Mouse (Mus musculus) midbrain, postnatal 0 days (tissue): ENCODE measurements around the gene Tbrg4. TPM values are rescaled to one million over a fixed set of nuclear protein-coding genes. Genes with fewer than 3 reads are reported as not detected.

Experiments used
- ATAC-seq: fragments of 200-750 bp; cut with Nextera tagmentation; 2 replicates; pipeline ENCODE4 v1.8.0; 2017; ENCODE audit warnings: moderate number of reproducible peaks, mild to moderate bottlenecking, moderate TSS enrichment, moderate library complexity; ENCODE audit not compliant: low FRiP score
- DNase-seq: peaks from one replicate; pipeline ENCODE4 v3.0.0-alpha.2; 2015; ENCODE audit warnings: low spot score
- H3K27ac ChIP-seq: fragments of 300-500 bp; sonication (generic); 2 replicates; pipeline ENCODE4 v1.5.1; 2014; ENCODE audit warnings: low read depth, mild to moderate bottlenecking, low read length, mixed read lengths
- H3K27me3 ChIP-seq: fragments of 300-500 bp; sonication (generic); 2 replicates; pipeline ENCODE4 v1.6.1; 2014; ENCODE audit warnings: low read length, control low read depth, mixed read lengths; ENCODE audit not compliant: insufficient read depth
- H3K36me3 ChIP-seq: fragments of 300-500 bp; sonication (generic); 2 replicates; pipeline ENCODE4 v1.6.1; 2014; ENCODE audit warnings: low read length, control low read depth, mixed read lengths; ENCODE audit not compliant: insufficient read depth
- H3K4me1 ChIP-seq: fragments of 300-500 bp; sonication (generic); 2 replicates; pipeline ENCODE4 v1.6.1; 2014; ENCODE audit warnings: mild to moderate bottlenecking, control low read depth, antibody characterized with exemption, low read length, mixed read lengths; ENCODE audit not compliant: insufficient read depth
- H3K4me2 ChIP-seq: fragments of 300-500 bp; sonication (generic); 2 replicates; pipeline ENCODE4 v1.6.1; 2014; ENCODE audit warnings: low read depth, mild to moderate bottlenecking, low read length, mixed read lengths; ENCODE audit not compliant: poor library complexity, severe bottlenecking
- H3K4me3 ChIP-seq: fragments of 300-500 bp; sonication (generic); 2 replicates; pipeline ENCODE4 v1.5.1; 2014; ENCODE audit warnings: low read depth, mild to moderate bottlenecking, low read length, moderate library complexity
- H3K9ac ChIP-seq: fragments of 300-500 bp; sonication (generic); replicated peaks from 2 replicates; pipeline ENCODE4 v1.6.1; 2014; ENCODE audit warnings: mild to moderate bottlenecking, low read length, moderate library complexity, mixed read lengths; ENCODE audit not compliant: poor library complexity, severe bottlenecking
- H3K9me3 ChIP-seq: fragments of 300-500 bp; sonication (generic); 2 replicates; pipeline ENCODE4 v1.6.1; 2016; ENCODE audit warnings: low read length, control low read depth
- CTCF ChIP-seq: IDR thresholded peaks from 2 replicates; pipeline ENCODE4 v1.5.1; 2016; ENCODE audit warnings: antibody characterized with exemption, mild to moderate bottlenecking
- WGBS: fragments of 180-500 bp; shearing (Covaris S2); extraction: QIAGEN DNeasy Blood & Tissue Kit; methylation state at CpG from one replicate; pipeline ENCODE4 v1.1.7; 2014; 5-methylcytosine and 5-hydroxymethylcytosine counted together
- polyA plus RNA-seq: library from polyadenylated mRNA; unstranded; fragments of >200 nt; fragmentation: Nextera tagmentation; extraction: Ambion mirVana; gene quantifications from 2 replicates; pipeline ENCODE4 v1.2.1, GENCODE M21; 2015
- total RNA-seq: library from RNA; depleted of rRNA; stranded (reverse); fragments of >200 nt; gene quantifications from 2 replicates; pipeline ENCODE4 v1.2.3, GENCODE M21; 2014

The Tbrg4 gene
- total and polyA plus RNA-seq, 2 experiments from 2014 or later = 31.4 to 46.6 TPM

GRCm38 (mm10) chr11:6647831-6648724 is 22.2 kb upstream of the Tbrg4 start:
- no peak overlapping the region for H3K4me2 ChIP-seq
- no peak overlapping the region for H3K4me3 ChIP-seq
- TF ChIP-seq CTCF = peak; percentile 33; the same call in 1 of the 2 replicates
- H3K36me3 ChIP-seq = no peaks in the 10 kb centered on the region
- H3K9me3 ChIP-seq = no peaks in the 10 kb centered on the region
- no peaks in the 10 kb centered on the region for H3K27me3 ChIP-seq
- DNase-seq = no peak
- H3K9ac ChIP-seq = no peak overlapping the region
- no peak overlapping the region for H3K27ac ChIP-seq
- no peaks in the 10 kb centered on the region for H3K4me1 ChIP-seq
- 64% methylated on average over 9 of the region's 9 CpGs for WGBS
- ATAC-seq = no peak

- no peaks in the 10 kb centered on the region for H3K36me3 ChIP-seq
- whole genome bisulfite sequencing = 73% methylated on average over 6 of the region's 6 CpGs
- peak; percentile 12 for DNase-seq
- H3K27me3 ChIP-seq = no peaks in the 10 kb centered on the region
- H3K4me3 ChIP-seq = no peak overlapping the region
- no peak for TF ChIP-seq CTCF
- no peaks in the 10 kb centered on the region for H3K9me3 ChIP-seq
- H3K4me1 ChIP-seq = no peaks in the 10 kb centered on the region
- H3K9ac ChIP-seq = no peak overlapping the region
- ATAC-seq = peak; percentile 28; the same call in 1 of the 2 replicates
- no peak overlapping the region for H3K4me2 ChIP-seq
- no peak overlapping the region for H3K27ac ChIP-seq
Measured at GRCm38 (mm10) chr11:6644566-6644965, 18.7 kb upstream of the Tbrg4 start.

- no peak overlapping the region for H3K4me2 ChIP-seq
- 70% methylated on average over 6 of the region's 6 CpGs for WGBS
- ATAC-seq = no peak
- H3K9ac ChIP-seq = no peak overlapping the region
- H3K27ac ChIP-seq = no peak overlapping the region
- DNase-seq = no peak
- TF ChIP-seq CTCF = no peak
- H3K9me3 ChIP-seq = no peaks in the 10 kb centered on the region
- H3K36me3 ChIP-seq = no peaks in the 10 kb centered on the region
- no peaks in the 10 kb centered on the region for H3K4me1 ChIP-seq
- H3K4me3 ChIP-seq = no peak overlapping the region
- no peaks in the 10 kb centered on the region for H3K27me3 ChIP-seq
Measured at GRCm38 (mm10) chr11:6639072-6639471, 13.2 kb upstream of the Tbrg4 start.

- no peak within 1 kb of the TSS for H3K4me3 ChIP-seq
- no peak within 1 kb of the TSS for H3K27ac ChIP-seq
- TF ChIP-seq CTCF = no peak
- H3K36me3 ChIP-seq = no peaks in the 10 kb centered on the region
- 97% methylated on average over 4 of the region's 4 CpGs for WGBS
- ATAC-seq (no peak), DNase-seq (no peak)
- no peak within 1 kb of the TSS for H3K4me2 ChIP-seq
- H3K4me1 ChIP-seq = no peaks in the 10 kb centered on the region
- no peak within 1 kb of the TSS for H3K9ac ChIP-seq
- H3K27me3 ChIP-seq = no peaks in the 10 kb centered on the region
- H3K9me3 ChIP-seq = no peaks in the 10 kb centered on the region
Measured at GRCm38 (mm10) chr11:6638537-6638936, 12.7 kb upstream of the Tbrg4 start, which contains the start of gene Wap. Gene Wap, minus strand, starts transcription at chr11:6638637.

GRCm38 (mm10) chr11:6636150-6636549 is 10.3 kb upstream of the Tbrg4 start:
- no peak overlapping the region for H3K27ac ChIP-seq
- no peaks in the 10 kb centered on the region for H3K4me1 ChIP-seq
- no peaks in the 10 kb centered on the region for H3K36me3 ChIP-seq
- no peaks in the 10 kb centered on the region for H3K9me3 ChIP-seq
- no peak overlapping the region for H3K4me3 ChIP-seq
- H3K27me3 ChIP-seq = no peaks in the 10 kb centered on the region
- WGBS = 81% methylated on average over 8 of the region's 8 CpGs
- ATAC-seq (no peak), DNase-seq (no peak)
- TF ChIP-seq CTCF = no peak; the same call in 1 of the 2 replicates
- H3K4me2 ChIP-seq = no peak overlapping the region
- no peak overlapping the region for H3K9ac ChIP-seq

- Histone ChIP-seq H3K4me2 (no peak overlapping the region), H3K36me3 (no peaks in the 10 kb centered on the region), H3K9me3 (no peaks in the 10 kb centered on the region), H3K4me3 (no peak overlapping the region), H3K27me3 (no peaks in the 10 kb centered on the region), H3K27ac (no peak overlapping the region), H3K9ac (no peak overlapping the region), H3K4me1 (peaks cover 4% of the 10 kb centered on the region)
- peak; percentile 57 for TF ChIP-seq CTCF
- ATAC-seq (no peak), DNase-seq (no peak)
Measured at GRCm38 (mm10) chr11:6629655-6630054, 3.8 kb upstream of the Tbrg4 start.
